Mouse (Mus musculus): ENCODE measurements at regions not wholly inside any gene's neighbourhood (a gene's known extent, or its start where the extent isn't known, plus 50 kb on each side); places are given as distances from the start of the nearest gene placed in this dataset.

- DNase-seq (ENCODE audit: low read depth, low spot score): no peak
Measured at GRCm38 (mm10) chr11:40624126-40624778, 70.8 kb downstream of the Mat2b start.

- no peak for DNase-seq (ENCODE audit: low read depth, low spot score)
Measured at GRCm38 (mm10) chr11:40620036-40620435, 75.0 kb downstream of the Mat2b start.

- DNase-seq (ENCODE audit: low read depth, low spot score): no peak
Measured at GRCm38 (mm10) chr11:40603008-40603407, 92.0 kb downstream of the Mat2b start.

GRCm38 (mm10) chr11:40601572-40601909 is 93.5 kb downstream of the Mat2b start:
- DNase-seq (ENCODE audit: low read depth, low spot score): peak; percentile 37

GRCm38 (mm10) chr11:40600773-40601571 is 94.0 kb downstream of the Mat2b start:
- no peak for DNase-seq (ENCODE audit: low read depth, low spot score)

GRCm38 (mm10) chr11:40599956-40600772 is 94.8 kb downstream of the Mat2b start:
- DNase-seq (ENCODE audit: low read depth, low spot score): peak; percentile 58

GRCm38 (mm10) chr11:40596347-40596746 is 98.7 kb downstream of the Mat2b start:
- DNase-seq (ENCODE audit: low read depth, low spot score): no peak

- no peak for DNase-seq (ENCODE audit: low read depth, low spot score)
Measured at GRCm38 (mm10) chr11:40592056-40592455, 102.9 kb downstream of the Mat2b start.

- no peak for DNase-seq (ENCODE audit: low read depth, low spot score)
Measured at GRCm38 (mm10) chr11:40573758-40574139, 121.3 kb downstream of the Mat2b start.

GRCm38 (mm10) chr11:40572953-40573757 is 121.8 kb downstream of the Mat2b start:
- DNase-seq (ENCODE audit: low read depth, low spot score): no peak

- DNase-seq (ENCODE audit: low read depth, low spot score): no peak
Measured at GRCm38 (mm10) chr11:40562866-40563265, 132.1 kb downstream of the Mat2b start.

GRCm38 (mm10) chr11:40561983-40562382 is 133.0 kb downstream of the Mat2b start:
- DNase-seq (ENCODE audit: low read depth, low spot score): no peak

GRCm38 (mm10) chr11:40561400-40561799 is 133.6 kb downstream of the Mat2b start:
- no peak for DNase-seq (ENCODE audit: low read depth, low spot score)

- no peak for DNase-seq (ENCODE audit: low read depth, low spot score)
Measured at GRCm38 (mm10) chr11:40558486-40558885, 136.5 kb downstream of the Mat2b start.

- DNase-seq (ENCODE audit: low read depth, low spot score): no peak
Measured at GRCm38 (mm10) chr11:40554867-40555794, 139.9 kb downstream of the Mat2b start.

- DNase-seq (ENCODE audit: low read depth, low spot score): no peak
Measured at GRCm38 (mm10) chr11:40552054-40552453, 142.9 kb downstream of the Mat2b start.

GRCm38 (mm10) chr11:40546596-40546995 is 148.4 kb downstream of the Mat2b start:
- no peak for DNase-seq (ENCODE audit: low read depth, low spot score)

GRCm38 (mm10) chr11:40545537-40545936 is 149.5 kb downstream of the Mat2b start:
- DNase-seq (ENCODE audit: low read depth, low spot score): no peak

- no peak for DNase-seq (ENCODE audit: low read depth, low spot score)
Measured at GRCm38 (mm10) chr11:40540229-40540628, 154.8 kb downstream of the Mat2b start.

GRCm38 (mm10) chr11:40539776-40540175 is 155.2 kb downstream of the Mat2b start:
- DNase-seq (ENCODE audit: low read depth, low spot score): no peak
